Mouse (Mus musculus): Measurements from ENCODE around the gene Eif3i.

DNA sequence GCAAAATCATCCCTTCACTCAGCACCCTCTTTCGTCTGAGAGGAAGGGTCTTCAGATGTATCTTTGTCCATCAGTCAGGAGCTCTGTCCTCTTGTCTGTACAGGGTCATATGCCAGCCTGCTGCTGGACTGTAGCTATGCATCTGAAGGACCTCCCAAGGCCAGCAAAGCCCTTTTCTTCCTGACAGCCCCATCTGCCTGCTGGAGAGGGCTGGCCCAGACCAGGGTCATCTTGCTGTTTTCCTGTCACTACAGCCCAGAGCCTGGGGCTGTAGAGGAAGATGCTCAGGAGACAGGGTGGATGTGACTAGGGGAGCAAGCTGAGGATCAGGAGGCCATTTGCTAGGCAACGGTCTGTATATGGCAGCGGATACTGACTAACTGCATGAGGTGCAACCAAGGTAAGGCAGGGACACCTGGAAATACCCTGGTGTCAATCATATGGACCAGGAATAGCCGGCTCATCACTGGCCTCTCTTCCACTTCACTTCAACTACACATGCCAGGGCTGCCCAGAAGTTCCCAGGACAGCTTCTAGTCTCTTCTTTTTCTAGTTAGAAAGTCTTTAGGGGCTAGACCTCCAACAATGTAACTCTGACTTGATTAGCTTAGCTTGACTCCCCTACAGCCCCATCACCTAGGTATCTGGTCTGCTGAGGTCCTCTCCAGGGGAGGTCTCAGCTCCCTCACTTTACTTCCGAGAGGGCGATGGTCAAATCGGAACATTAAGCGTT is 22.5 kb upstream of the Eif3i start:
- TF ChIP-seq CTCF (conservative IDR thresholded peaks at IDR 0.05; ENCODE audit: low read length) (no peak), POU5F1 (IDR thresholded peaks at IDR 0.05; ENCODE audit: borderline replicate concordance, low read length) (no peak), NANOG (IDR thresholded peaks at IDR 0.05; ENCODE audit: borderline replicate concordance, low read length) (no peak)
